Mouse (Mus musculus): Measurements from ENCODE around the gene Cyp4f39.

DNA sequence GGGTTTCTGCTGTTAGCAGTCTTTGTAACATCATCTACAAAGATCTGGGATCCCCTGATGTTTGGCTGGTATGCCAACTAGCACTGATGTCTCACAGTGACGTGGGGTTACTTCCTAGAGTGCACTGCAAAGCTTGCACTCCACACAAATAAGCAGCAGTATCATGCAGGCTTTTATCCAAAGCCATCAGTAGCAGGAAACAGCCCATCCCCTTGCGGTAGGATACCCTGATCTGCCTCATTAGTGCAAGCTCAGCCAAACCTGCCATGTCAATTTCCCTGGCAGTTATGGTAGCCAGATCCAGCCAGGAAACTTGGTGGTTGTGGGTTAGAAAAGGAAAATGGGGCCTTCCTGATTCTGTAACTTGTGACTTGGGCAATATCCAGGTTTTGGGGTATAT, 26.2 kb downstream of the Cyp4f39 start:
- TF ChIP-seq CTCF (IDR thresholded peaks at IDR 0.05; ENCODE audit: control insufficient read depth, insufficient read depth, low read length) (no peak), POLR2A (IDR thresholded peaks at IDR 0.05; ENCODE audit: borderline replicate concordance, control insufficient read depth, low read depth, low read length) (no peak)

Measured in bone marrow, adult 2 months (tissue).